Mouse (Mus musculus): ENCODE measurements at regions not wholly inside any gene's neighbourhood (a gene's known extent, or its start where the extent isn't known, plus 50 kb on each side); places are given as distances from the start of the nearest gene placed in this dataset.

DNA sequence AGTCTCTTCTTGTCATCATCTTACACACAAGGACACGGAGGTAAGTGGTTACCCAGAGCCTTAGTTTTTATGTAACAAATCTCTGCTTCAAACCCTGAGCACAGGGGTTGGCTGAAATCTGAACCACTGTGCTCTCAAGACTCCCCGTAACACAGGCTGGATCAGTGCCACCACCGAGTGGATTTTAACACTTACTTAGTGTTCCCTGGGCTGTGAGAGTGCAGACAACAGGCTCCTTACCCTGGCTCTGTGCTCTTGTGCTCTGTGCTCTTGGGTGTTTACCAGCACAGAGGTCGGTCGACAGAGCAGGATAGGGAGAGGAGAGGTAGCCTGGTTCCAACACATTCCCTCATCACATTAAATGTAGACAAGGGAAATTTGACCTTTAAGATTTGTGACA is 134.9 kb downstream of the Cartpt start:
- peak overlapping the region; percentile 25; the same call in 1 of the 2 replicates for H3K27ac ChIP-seq
- H3K36me3 ChIP-seq, result no peaks in the 10 kb centered on the region
- no peak overlapping the region for H3K4me3 ChIP-seq
- H3K27me3 ChIP-seq (ENCODE audit: low read depth, poor library complexity, severe bottlenecking), result no peaks in the 10 kb centered on the region
- no peak for DNase-seq (ENCODE audit: low spot score)
- 54% methylated on average over 5 of the region's 5 CpGs for WGBS
- H3K4me1 ChIP-seq, result peaks cover 13% of the 10 kb centered on the region
- H3K9me3 ChIP-seq (replicated peaks), result no peaks in the 10 kb centered on the region

DNA sequence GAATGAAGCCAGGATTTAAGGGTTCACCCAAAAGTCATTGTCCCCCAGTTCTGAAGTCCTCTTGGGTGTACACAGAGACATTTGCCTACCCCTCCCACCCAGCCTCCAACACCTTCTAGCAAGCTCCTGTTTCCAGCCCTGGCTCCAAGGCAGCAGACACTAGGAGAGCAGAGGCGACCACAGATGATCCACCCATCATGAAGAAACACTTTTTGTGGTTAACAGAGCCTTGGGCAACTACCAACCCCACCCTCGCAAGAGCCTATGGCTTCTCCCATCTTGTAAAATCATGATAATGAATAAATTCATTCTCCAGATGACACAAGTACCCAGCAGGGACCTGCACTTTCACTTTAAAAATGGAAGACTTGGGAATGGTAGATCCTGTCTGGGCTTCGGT is 136.1 kb downstream of the Cartpt start:
- Histone ChIP-seq H3K9me3 (replicated peaks) (no peaks in the 10 kb centered on the region), H3K4me3 (no peak overlapping the region), H3K36me3 (no peaks in the 10 kb centered on the region), H3K27ac (no peak overlapping the region), H3K4me1 (peaks cover 13% of the 10 kb centered on the region), H3K27me3 (ENCODE audit: low read depth, poor library complexity, severe bottlenecking) (no peaks in the 10 kb centered on the region)
- no peak for DNase-seq (ENCODE audit: low spot score)
- WGBS, result 88% methylated on average over 3 of the region's 3 CpGs

DNA sequence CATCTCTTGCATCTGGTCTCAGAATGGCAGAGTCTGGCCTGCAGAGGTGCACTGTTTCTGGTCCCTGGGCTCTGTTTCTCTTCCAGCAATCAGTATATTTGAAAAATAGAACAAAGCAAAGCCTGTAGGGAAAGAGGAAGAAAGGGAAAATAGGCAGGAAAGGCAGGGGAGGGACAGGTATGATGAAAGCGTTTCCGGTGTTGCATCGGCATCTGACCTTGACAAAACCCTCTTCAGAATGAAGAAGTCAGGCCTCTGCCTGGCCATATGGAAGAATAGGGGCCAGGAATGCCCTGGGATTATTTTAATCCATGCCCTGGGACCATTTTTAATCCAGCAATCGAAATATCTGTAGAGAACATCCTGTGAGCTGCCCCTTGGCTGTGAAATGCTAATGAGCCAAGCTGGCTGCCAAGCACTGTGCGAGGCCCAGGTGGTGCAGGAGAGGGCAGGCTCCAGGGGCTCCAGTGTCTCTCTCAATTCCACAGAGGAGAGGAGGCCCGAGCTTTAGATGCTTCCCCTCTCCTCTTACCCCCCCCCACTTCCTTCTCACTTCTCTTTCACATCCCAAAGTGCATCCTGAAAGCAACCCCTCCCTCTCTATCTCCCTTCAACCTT is 136.7 kb downstream of the Cartpt start:
- Histone ChIP-seq H3K4me1 (peaks cover 13% of the 10 kb centered on the region), H3K36me3 (no peaks in the 10 kb centered on the region), H3K27me3 (ENCODE audit: low read depth, poor library complexity, severe bottlenecking) (no peaks in the 10 kb centered on the region), H3K27ac (peak overlapping the region; percentile 50; the same call in 1 of the 2 replicates), H3K4me3 (no peak overlapping the region), H3K9me3 (replicated peaks) (no peaks in the 10 kb centered on the region)
- DNase-seq (ENCODE audit: low spot score), result no peak
- 74% methylated on average over 6 of the region's 6 CpGs for WGBS

DNA sequence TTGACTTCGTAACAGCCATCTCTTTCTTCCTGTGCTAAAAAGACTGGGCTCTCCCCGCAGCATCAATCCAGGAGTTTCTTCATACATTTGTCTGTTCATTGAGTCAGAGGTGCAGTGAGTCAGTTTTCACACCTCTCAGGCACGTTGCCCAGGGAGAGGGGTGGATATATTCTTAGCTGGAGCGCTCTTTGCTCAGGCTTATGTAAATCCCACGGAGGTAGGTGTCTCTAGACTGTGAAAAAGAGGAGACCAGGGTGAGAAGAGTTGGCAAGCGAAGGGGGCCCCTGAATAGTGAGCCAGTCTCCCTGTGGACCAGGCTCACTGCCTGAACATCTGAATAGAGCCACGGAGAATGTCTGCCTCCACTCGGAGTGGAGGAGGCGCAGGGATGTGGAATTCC is 139.0 kb downstream of the Cartpt start:
- Histone ChIP-seq H3K36me3 (no peaks in the 10 kb centered on the region), H3K27me3 (ENCODE audit: low read depth, poor library complexity, severe bottlenecking) (no peaks in the 10 kb centered on the region), H3K27ac (no peak overlapping the region), H3K4me1 (peaks cover 13% of the 10 kb centered on the region), H3K4me3 (no peak overlapping the region), H3K9me3 (replicated peaks) (no peaks in the 10 kb centered on the region)
- no peak for DNase-seq (ENCODE audit: low spot score)
- WGBS, result 73% methylated on average over 9 of the region's 9 CpGs

DNA sequence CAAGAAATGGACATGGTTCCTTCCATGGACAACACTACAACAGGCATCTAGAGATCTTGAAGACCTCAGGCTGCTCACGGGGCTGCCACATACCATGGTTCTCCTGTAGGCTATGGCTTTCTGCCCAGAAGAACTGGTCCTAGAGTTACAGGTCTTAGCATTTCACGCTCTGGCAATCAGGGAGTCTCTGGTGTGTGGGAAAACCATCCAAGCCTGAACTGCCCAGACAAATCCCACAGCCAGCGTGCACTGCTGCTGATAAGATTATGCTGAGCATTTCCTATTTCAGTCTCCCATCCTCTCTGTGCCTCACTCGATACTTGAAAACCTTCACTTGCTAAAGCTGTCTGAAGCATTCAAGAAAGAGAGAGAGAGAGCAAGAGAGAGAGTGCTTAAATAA is 139.5 kb downstream of the Cartpt start:
- Histone ChIP-seq H3K27me3 (ENCODE audit: low read depth, poor library complexity, severe bottlenecking) (no peaks in the 10 kb centered on the region), H3K36me3 (no peaks in the 10 kb centered on the region), H3K27ac (no peak overlapping the region), H3K4me3 (no peak overlapping the region), H3K4me1 (peaks cover 13% of the 10 kb centered on the region), H3K9me3 (replicated peaks) (no peaks in the 10 kb centered on the region)
- WGBS, result 90% methylated on average over 4 of the region's 4 CpGs
- no peak for DNase-seq (ENCODE audit: low spot score)

DNA sequence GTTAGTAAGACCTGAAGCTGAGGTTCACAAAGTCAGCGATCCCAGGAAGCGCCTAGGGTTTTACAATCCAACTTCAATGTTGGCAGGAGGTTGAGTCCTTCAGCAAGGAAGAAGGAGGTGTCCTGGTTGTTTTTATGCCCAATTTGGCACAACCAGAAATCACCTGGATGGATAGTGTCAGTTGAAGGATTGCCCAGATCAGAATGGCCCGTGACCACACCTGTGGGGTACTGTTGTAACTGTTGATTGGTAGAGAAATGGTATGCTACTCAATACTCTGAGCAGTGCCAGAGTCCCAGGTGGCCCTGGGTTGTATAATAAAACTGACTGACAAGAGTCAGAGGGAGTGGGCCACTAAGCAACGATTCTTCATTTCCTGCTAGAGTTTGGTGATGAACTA is 140.2 kb downstream of the Cartpt start:
- Histone ChIP-seq H3K27ac (no peak overlapping the region), H3K9me3 (replicated peaks) (no peaks in the 10 kb centered on the region), H3K4me3 (no peak overlapping the region), H3K36me3 (no peaks in the 10 kb centered on the region), H3K4me1 (peaks cover 8% of the 10 kb centered on the region), H3K27me3 (ENCODE audit: low read depth, poor library complexity, severe bottlenecking) (no peaks in the 10 kb centered on the region)
- no peak for DNase-seq (ENCODE audit: low spot score)
- WGBS, result 78% methylated on average over 4 of the region's 4 CpGs

DNA sequence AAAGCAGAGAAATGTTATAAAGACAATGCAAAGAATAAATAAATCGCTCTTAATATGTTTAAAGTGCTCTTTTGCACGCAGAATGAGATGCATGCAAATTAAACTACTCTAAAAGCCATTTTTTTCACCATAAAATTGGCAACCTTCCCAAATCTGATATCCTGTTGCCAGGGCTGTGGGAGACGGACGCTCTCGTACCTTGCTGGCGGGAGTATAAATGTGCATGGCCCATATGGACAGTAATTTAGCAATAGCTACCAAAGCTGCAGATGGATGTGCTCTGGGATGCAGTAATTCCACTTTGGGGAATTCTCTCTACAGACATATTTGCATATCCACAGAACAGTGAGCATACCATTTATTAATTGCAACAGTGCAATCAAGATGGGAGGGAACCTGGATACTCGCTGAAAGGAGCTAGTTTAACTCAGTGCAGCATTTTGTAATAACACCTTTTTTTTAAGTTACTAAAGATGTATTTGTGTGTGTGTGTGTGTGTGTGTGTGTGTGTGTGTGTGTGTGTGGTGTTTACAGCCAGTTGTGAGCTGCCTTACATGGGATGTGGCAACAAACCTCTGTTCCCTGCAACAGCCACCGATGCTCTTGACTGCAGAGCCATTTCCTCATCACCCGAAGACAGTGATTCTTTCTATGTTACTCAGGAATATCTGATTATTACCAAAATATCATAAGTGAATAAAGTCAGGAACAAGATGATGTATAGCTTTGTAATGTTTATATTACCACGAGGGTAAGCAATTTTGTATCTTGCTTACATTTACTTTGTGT is 141.4 kb downstream of the Cartpt start:
- DNase-seq (ENCODE audit: low spot score), result no peak
- no peaks in the 10 kb centered on the region for H3K9me3 ChIP-seq (replicated peaks)
- no peaks in the 10 kb centered on the region for H3K36me3 ChIP-seq
- H3K27ac ChIP-seq, result no peak overlapping the region
- no peak overlapping the region for H3K4me3 ChIP-seq
- WGBS, result 91% methylated on average over 10 of the region's 10 CpGs
- H3K4me1 ChIP-seq, result peaks cover 7% of the 10 kb centered on the region
- H3K27me3 ChIP-seq (ENCODE audit: low read depth, poor library complexity, severe bottlenecking), result no peaks in the 10 kb centered on the region

DNA sequence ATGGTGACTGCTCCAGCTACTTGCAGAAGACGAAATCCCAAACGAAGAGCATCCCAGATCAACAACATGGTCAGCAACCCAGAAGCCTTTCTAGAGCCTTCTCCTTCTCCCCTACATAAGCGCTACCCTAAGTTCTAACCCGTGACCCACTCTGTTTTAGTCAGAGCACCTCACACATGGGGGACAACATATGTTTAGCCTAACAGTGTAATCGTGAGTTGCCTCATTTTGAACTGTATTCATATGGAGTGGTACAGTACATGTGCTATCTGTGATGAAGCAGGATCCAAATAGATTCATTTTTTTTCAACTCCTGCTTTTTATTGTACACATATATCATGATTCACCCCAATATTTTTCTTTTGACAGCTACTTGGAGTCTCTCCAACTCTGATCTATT is 146.2 kb downstream of the Cartpt start:
- 90% methylated on average over 5 of the region's 5 CpGs for whole genome bisulfite sequencing
- H3K4me3 ChIP-seq, result no peak overlapping the region
- peaks cover 8% of the 10 kb centered on the region; the same call in 1 of the 2 replicates for H3K4me1 ChIP-seq
- no peaks in the 10 kb centered on the region for H3K27me3 ChIP-seq (ENCODE audit: low read depth, poor library complexity, severe bottlenecking)
- H3K36me3 ChIP-seq, result no peaks in the 10 kb centered on the region
- no peaks in the 10 kb centered on the region for H3K9me3 ChIP-seq (replicated peaks)
- DNase-seq (ENCODE audit: low spot score), result no peak
- no peak overlapping the region for H3K27ac ChIP-seq

DNA sequence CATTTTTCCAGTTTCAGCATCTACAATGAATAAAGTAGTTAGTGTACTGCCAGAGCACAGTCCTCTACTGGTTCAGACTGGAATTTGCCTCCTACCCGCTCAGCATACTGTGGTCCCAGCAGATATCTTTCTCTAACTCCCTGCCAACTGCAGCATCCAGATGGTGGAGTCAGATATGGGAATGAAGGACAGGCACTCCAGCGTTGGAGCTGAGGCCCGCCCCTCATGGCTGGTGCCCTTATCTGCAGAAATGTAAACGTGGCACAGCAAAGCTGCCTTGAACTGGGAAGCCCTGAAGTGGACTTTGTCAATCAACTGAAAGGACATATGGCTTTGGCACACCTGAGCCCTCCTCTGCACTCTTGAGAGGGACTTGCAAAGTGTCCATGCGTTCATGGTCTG is 146.6 kb downstream of the Cartpt start:
- Histone ChIP-seq H3K4me1 (peaks cover 8% of the 10 kb centered on the region; the same call in 1 of the 2 replicates), H3K4me3 (no peak overlapping the region), H3K36me3 (no peaks in the 10 kb centered on the region), H3K9me3 (replicated peaks) (no peaks in the 10 kb centered on the region), H3K27me3 (ENCODE audit: low read depth, poor library complexity, severe bottlenecking) (no peaks in the 10 kb centered on the region), H3K27ac (no peak overlapping the region)
- no peak for DNase-seq (ENCODE audit: low spot score)
- 66% methylated on average over 5 of the region's 5 CpGs for WGBS

DNA sequence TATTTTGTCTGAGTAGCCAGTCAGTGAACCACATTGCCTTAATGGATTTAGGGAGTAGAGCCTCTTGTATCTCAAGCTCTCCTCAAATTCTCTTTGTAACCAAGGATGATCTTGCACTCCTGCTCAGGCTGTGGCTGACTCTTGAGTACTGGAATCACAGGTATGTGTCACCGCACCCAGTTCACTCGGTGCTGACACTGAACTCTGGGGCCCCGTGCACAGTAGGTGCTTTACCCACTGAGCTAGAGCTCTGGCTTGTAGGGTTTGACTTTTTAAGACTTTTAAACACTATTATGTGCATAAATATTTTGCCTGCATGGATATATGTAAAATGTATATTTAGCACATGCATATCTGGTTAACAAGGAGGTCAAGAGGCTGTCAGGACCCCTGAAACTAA is 147.4 kb downstream of the Cartpt start:
- Histone ChIP-seq H3K27ac (no peak overlapping the region), H3K4me3 (no peak overlapping the region), H3K36me3 (no peaks in the 10 kb centered on the region), H3K27me3 (ENCODE audit: low read depth, poor library complexity, severe bottlenecking) (no peaks in the 10 kb centered on the region), H3K9me3 (replicated peaks) (no peaks in the 10 kb centered on the region), H3K4me1 (peaks cover 8% of the 10 kb centered on the region; the same call in 1 of the 2 replicates)
- DNase-seq (ENCODE audit: low spot score), result no peak
- 92% methylated on average over 3 of the region's 3 CpGs for WGBS

DNA sequence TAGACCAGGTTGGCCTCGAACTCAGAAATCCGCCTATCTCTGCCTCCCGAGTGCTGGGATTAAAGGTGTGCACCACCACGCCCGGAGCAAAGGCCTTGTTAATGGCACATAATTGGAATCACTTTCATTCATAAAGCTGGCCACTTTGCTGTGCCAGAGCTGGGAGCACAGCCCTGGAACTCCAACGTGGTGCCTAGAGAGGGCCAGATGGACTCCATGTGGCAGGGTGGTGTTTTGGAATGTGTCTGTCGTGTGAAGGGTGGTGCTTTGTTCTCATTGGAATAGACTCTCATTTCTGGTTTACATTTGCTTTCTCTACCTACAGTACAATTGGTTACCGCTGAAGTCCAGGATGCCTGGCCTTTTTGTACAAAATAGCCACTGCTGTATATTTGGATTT is 150.2 kb downstream of the Cartpt start:
- no peaks in the 10 kb centered on the region for H3K36me3 ChIP-seq
- H3K27me3 ChIP-seq (ENCODE audit: low read depth, poor library complexity, severe bottlenecking), result no peaks in the 10 kb centered on the region
- no peaks in the 10 kb centered on the region for H3K9me3 ChIP-seq (replicated peaks)
- DNase-seq (ENCODE audit: low spot score), result no peak
- no peak overlapping the region for H3K27ac ChIP-seq
- no peak overlapping the region for H3K4me3 ChIP-seq
- H3K4me1 ChIP-seq, result peaks cover 8% of the 10 kb centered on the region; the same call in 1 of the 2 replicates
- WGBS, result 82% methylated on average over 8 of the region's 8 CpGs

DNA sequence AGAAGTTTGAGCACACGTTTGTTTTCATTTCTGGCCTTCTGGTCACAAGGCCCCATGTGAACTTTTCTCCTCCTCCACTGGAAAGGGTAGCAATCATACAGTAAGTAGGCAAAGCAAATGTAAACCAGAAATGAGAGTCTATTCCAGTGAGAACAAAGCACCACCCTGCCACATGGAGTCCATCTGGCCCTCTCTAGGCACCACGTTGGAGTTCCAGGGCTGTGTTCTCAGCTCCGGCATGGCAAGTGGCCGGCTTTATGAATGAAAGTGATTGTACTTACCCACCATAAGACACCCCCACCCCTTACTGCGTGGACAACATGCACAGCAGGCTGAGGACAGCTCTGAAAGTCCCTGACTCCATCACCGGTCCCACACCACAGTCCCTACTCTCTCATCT is 151.5 kb downstream of the Cartpt start:
- DNase-seq (ENCODE audit: low spot score), result no peak
- H3K9me3 ChIP-seq (replicated peaks), result no peaks in the 10 kb centered on the region
- H3K36me3 ChIP-seq, result no peaks in the 10 kb centered on the region
- H3K27me3 ChIP-seq (ENCODE audit: low read depth, poor library complexity, severe bottlenecking), result no peaks in the 10 kb centered on the region
- H3K27ac ChIP-seq, result no peak overlapping the region
- H3K4me1 ChIP-seq, result peaks cover 15% of the 10 kb centered on the region
- WGBS, result 82% methylated on average over 6 of the region's 6 CpGs
- H3K4me3 ChIP-seq, result no peak overlapping the region

DNA sequence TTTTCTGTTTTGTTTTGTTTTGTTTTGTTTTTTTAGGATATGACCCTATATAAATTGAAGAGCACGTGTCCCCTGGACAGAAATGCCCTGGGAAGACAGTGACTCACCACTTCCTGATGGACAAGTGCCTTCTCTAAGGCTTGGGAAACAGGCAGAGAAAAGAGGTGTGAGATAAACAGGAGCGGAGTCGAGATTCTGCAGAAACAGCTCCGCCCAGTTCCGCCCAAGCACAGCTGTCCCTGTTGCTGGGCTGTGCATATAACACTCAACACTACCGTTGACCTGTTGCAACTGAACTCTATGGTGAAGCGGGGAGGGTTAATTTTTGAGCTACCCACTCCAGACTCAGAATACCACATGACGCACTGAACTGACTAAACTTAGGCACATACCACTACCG is 152.8 kb downstream of the Cartpt start:
- no peak for DNase-seq (ENCODE audit: low spot score)
- Histone ChIP-seq H3K4me1 (peaks cover 21% of the 10 kb centered on the region), H3K36me3 (no peaks in the 10 kb centered on the region), H3K27me3 (ENCODE audit: low read depth, poor library complexity, severe bottlenecking) (no peaks in the 10 kb centered on the region), H3K9me3 (replicated peaks) (no peaks in the 10 kb centered on the region), H3K4me3 (no peak overlapping the region), H3K27ac (no peak overlapping the region)
- WGBS, result 90% methylated on average over 9 of the region's 9 CpGs
